ENCODE assay signal across 8 mouse cellular contexts in genomic region chr5:89251806-89252205, GRCm38 (mm10).
"Had no signal": no experiment of that assay in that cellular context is flagged by ENCODE, and none has a peak within 500 bp of the region (broad histone marks: within the 10 kb centered on the region; RNA-seq: fewer than 3 reads in every experiment).

No protein-coding gene starts in this region.

- DNase-seq: liver, postnatal 0 days; lung, adult 2 months; lung, postnatal 14 days; lung, postnatal 36 days; right cerebral cortex, postnatal 25 days; thymus, adult 18-20 months; thymus, postnatal 14 days; thymus, postnatal 36 days had no signal
